Mouse (Mus musculus) embryonic facial prominence, embryonic 14.5 days (tissue): Measurements from ENCODE around the gene Lsamp. TPM values are rescaled to one million over a fixed set of nuclear protein-coding genes. Genes with fewer than 3 reads are reported as not detected.

Source experiments
- ATAC-seq: fragments of 200-750 bp; cut with Nextera tagmentation; 2 replicates; pipeline ENCODE4 v1.8.0; 2017; ENCODE audit warnings: low read depth, moderate number of reproducible peaks, moderate TSS enrichment
- DNase-seq: peaks from one replicate; pipeline ENCODE4 v3.0.0-alpha.2; 2015; ENCODE audit warnings: low spot score
- H3K27ac ChIP-seq: fragments of 300-500 bp; sonication (generic); replicated peaks from 2 replicates; pipeline ENCODE4 v1.5.1; 2014; ENCODE audit warnings: low read depth, mild to moderate bottlenecking, low read length, moderate library complexity
- H3K27me3 ChIP-seq: fragments of 300-500 bp; sonication (generic); replicated peaks from 2 replicates; pipeline ENCODE4 v1.6.1; 2014; ENCODE audit warnings: low read length; ENCODE audit not compliant: control insufficient read depth, insufficient read depth
- H3K36me3 ChIP-seq: fragments of 300-500 bp; sonication (generic); 2 replicates; pipeline ENCODE4 v1.6.1; 2014; ENCODE audit warnings: low read length, mixed read lengths; ENCODE audit not compliant: control insufficient read depth, insufficient read depth
- H3K4me1 ChIP-seq: fragments of 300-500 bp; sonication (generic); 2 replicates; pipeline ENCODE4 v1.6.1; 2014; ENCODE audit warnings: antibody characterized with exemption, low read length; ENCODE audit not compliant: control insufficient read depth, insufficient read depth
- H3K4me2 ChIP-seq: fragments of 300-500 bp; sonication (generic); 2 replicates; pipeline ENCODE4 v1.6.1; 2014; ENCODE audit warnings: low read depth, mild to moderate bottlenecking, low read length, moderate library complexity, mixed read lengths
- H3K4me3 ChIP-seq: fragments of 300-500 bp; sonication (generic); 2 replicates; pipeline ENCODE4 v1.5.1; 2014; ENCODE audit warnings: low read depth, mild to moderate bottlenecking, low read length
- H3K9ac ChIP-seq: fragments of 300-500 bp; sonication (generic); 2 replicates; pipeline ENCODE4 v1.6.1; 2014; ENCODE audit warnings: low read depth, mild to moderate bottlenecking, low read length, moderate library complexity, mixed read lengths
- H3K9me3 ChIP-seq: fragments of 300-500 bp; sonication (generic); 2 replicates; pipeline ENCODE4 v1.6.1; 2016; ENCODE audit warnings: low read length; ENCODE audit not compliant: control insufficient read depth
- WGBS: fragments of 180-500 bp; shearing (Covaris S2); extraction: QIAGEN DNeasy Blood & Tissue Kit; methylation state at CpG from one replicate; pipeline ENCODE4 v1.1.7; 2014; 5-methylcytosine and 5-hydroxymethylcytosine counted together
- polyA plus RNA-seq: library from polyadenylated mRNA; unstranded; fragments of >200 nt; fragmentation: Nextera tagmentation; extraction: Ambion mirVana; gene quantifications from 2 replicates; pipeline ENCODE4 v1.2.1, GENCODE M21; 2014

Gene Lsamp
- polyA plus RNA-seq, 1 experiment from 2014 or later: 8.9 TPM

- H3K4me3 ChIP-seq: no peak overlapping the region
- H3K9ac ChIP-seq: no peak overlapping the region
- H3K4me1 ChIP-seq: no peaks in the 10 kb centered on the region
- no peaks in the 10 kb centered on the region for H3K27me3 ChIP-seq
- ATAC-seq (no peak), DNase-seq (no peak)
- no peaks in the 10 kb centered on the region for H3K9me3 ChIP-seq
- no peaks in the 10 kb centered on the region for H3K36me3 ChIP-seq
- no peak overlapping the region for H3K27ac ChIP-seq
- no peak overlapping the region for H3K4me2 ChIP-seq
- 83% methylated on average over 2 of the region's 2 CpGs for WGBS
Observed at GRCm38 (mm10) chr16:40399531-40399930, 415.4 kb downstream of the Lsamp start.

- H3K4me2 ChIP-seq: no peak overlapping the region
- H3K4me3 ChIP-seq: no peak overlapping the region
- 85% methylated on average over 3 of the region's 3 CpGs for WGBS
- H3K27ac ChIP-seq: no peak overlapping the region
- H3K36me3 ChIP-seq: no peaks in the 10 kb centered on the region
- H3K4me1 ChIP-seq: no peaks in the 10 kb centered on the region
- H3K9ac ChIP-seq: no peak overlapping the region
- DNase-seq: no peak
- ATAC-seq: no peak
- H3K27me3 ChIP-seq: no peaks in the 10 kb centered on the region
- H3K9me3 ChIP-seq: no peaks in the 10 kb centered on the region
Observed at GRCm38 (mm10) chr16:40434280-40434679, 450.1 kb downstream of the Lsamp start.

GRCm38 (mm10) chr16:40436415-40436814, 452.3 kb downstream of the Lsamp start:
- DNase-seq (peak; percentile 26), ATAC-seq (peak; percentile 65; the same call in 1 of the 2 replicates)
- H3K4me1 ChIP-seq: no peaks in the 10 kb centered on the region
- H3K9me3 ChIP-seq: no peaks in the 10 kb centered on the region
- 49% methylated on average over 6 of the region's 6 CpGs for WGBS
- no peak overlapping the region for H3K4me3 ChIP-seq
- no peak overlapping the region for H3K4me2 ChIP-seq
- no peak overlapping the region for H3K9ac ChIP-seq
- no peaks in the 10 kb centered on the region for H3K36me3 ChIP-seq
- no peaks in the 10 kb centered on the region for H3K27me3 ChIP-seq
- H3K27ac ChIP-seq: no peak overlapping the region

- no peak for DNase-seq
- ATAC-seq: no peak
- Histone ChIP-seq H3K27me3 (no peaks in the 10 kb centered on the region), H3K4me3 (no peak overlapping the region), H3K27ac (no peak overlapping the region), H3K4me1 (no peaks in the 10 kb centered on the region), H3K9ac (no peak overlapping the region), H3K9me3 (no peaks in the 10 kb centered on the region), H3K4me2 (no peak overlapping the region), H3K36me3 (no peaks in the 10 kb centered on the region)
- WGBS: 85% methylated on average over 10 of the region's 10 CpGs
Observed at GRCm38 (mm10) chr16:40437879-40438278, 453.7 kb downstream of the Lsamp start.

- ATAC-seq (no peak), DNase-seq (no peak)
- H3K9me3 ChIP-seq: no peaks in the 10 kb centered on the region
- H3K27me3 ChIP-seq: no peaks in the 10 kb centered on the region
- no peaks in the 10 kb centered on the region for H3K36me3 ChIP-seq
- H3K27ac ChIP-seq: no peak overlapping the region
- 76% methylated on average over 1 of the region's 1 CpGs for WGBS
- H3K4me2 ChIP-seq: no peak overlapping the region
- H3K4me3 ChIP-seq: no peak overlapping the region
- no peak overlapping the region for H3K9ac ChIP-seq
- no peaks in the 10 kb centered on the region for H3K4me1 ChIP-seq
Observed at GRCm38 (mm10) chr16:40438876-40439275, 454.7 kb downstream of the Lsamp start.

GRCm38 (mm10) chr16:40446587-40446986, 462.4 kb downstream of the Lsamp start:
- Histone ChIP-seq H3K27me3 (no peaks in the 10 kb centered on the region), H3K4me3 (no peak overlapping the region), H3K4me2 (no peak overlapping the region), H3K9me3 (no peaks in the 10 kb centered on the region), H3K27ac (no peak overlapping the region), H3K4me1 (no peaks in the 10 kb centered on the region), H3K36me3 (no peaks in the 10 kb centered on the region), H3K9ac (no peak overlapping the region)
- DNase-seq (no peak), ATAC-seq (no peak)
- 89% methylated on average over 5 of the region's 5 CpGs for WGBS

- Histone ChIP-seq H3K4me3 (no peak overlapping the region), H3K4me1 (no peaks in the 10 kb centered on the region), H3K36me3 (no peaks in the 10 kb centered on the region), H3K27me3 (no peaks in the 10 kb centered on the region), H3K4me2 (no peak overlapping the region), H3K9me3 (no peaks in the 10 kb centered on the region), H3K27ac (no peak overlapping the region), H3K9ac (no peak overlapping the region)
- ATAC-seq (no peak), DNase-seq (no peak)
- 74% methylated on average over 15 of the region's 15 CpGs for WGBS
Observed at GRCm38 (mm10) chr16:40463411-40464058, 479.4 kb downstream of the Lsamp start.

- Histone ChIP-seq H3K4me2 (no peak overlapping the region), H3K9ac (no peak overlapping the region), H3K27ac (no peak overlapping the region), H3K4me3 (no peak overlapping the region), H3K9me3 (no peaks in the 10 kb centered on the region), H3K36me3 (no peaks in the 10 kb centered on the region), H3K4me1 (no peaks in the 10 kb centered on the region), H3K27me3 (no peaks in the 10 kb centered on the region)
- DNase-seq (peak; percentile 22), ATAC-seq (no peak)
- WGBS: 15% methylated on average over 8 of the region's 8 CpGs
Observed at GRCm38 (mm10) chr16:40466596-40466995, 482.4 kb downstream of the Lsamp start.

GRCm38 (mm10) chr16:40470946-40471345, 486.8 kb downstream of the Lsamp start:
- no peak for DNase-seq
- Histone ChIP-seq H3K4me1 (no peaks in the 10 kb centered on the region), H3K4me3 (no peak overlapping the region), H3K27me3 (no peaks in the 10 kb centered on the region), H3K9me3 (no peaks in the 10 kb centered on the region), H3K27ac (no peak overlapping the region), H3K4me2 (no peak overlapping the region), H3K9ac (no peak overlapping the region), H3K36me3 (no peaks in the 10 kb centered on the region)
- no peak for ATAC-seq
- 67% methylated on average over 6 of the region's 6 CpGs for WGBS
